Mouse (Mus musculus) brain, adult 2 months (tissue): Measurements from ENCODE around the gene Npc1l1.

Experiments used
- DNase-seq: peaks from one replicate; pipeline ENCODE4 v3.0.0; 2011; ENCODE audit warnings: low read depth, low spot score

Gene Npc1l1

DNA sequence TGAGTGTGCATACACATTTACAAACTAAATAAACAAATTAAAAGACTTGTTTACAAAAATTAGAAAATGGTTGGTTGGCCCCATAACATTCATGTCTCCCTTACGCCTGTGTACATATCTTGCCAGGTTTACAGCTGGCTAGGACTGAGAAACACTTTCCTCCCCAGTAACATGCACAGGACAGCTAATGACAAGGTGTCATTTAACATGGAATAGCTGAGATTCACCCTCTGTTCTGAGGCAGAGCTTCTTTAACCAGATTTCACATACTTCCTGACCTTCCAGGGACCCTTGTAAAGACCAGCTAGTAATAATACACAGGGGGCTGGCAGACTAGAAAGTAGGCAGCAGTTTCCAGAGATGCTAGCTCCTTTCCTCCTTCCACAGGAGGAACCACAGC, 21.8 kb downstream of the Npc1l1 start:
- DNase-seq = no peak

DNA sequence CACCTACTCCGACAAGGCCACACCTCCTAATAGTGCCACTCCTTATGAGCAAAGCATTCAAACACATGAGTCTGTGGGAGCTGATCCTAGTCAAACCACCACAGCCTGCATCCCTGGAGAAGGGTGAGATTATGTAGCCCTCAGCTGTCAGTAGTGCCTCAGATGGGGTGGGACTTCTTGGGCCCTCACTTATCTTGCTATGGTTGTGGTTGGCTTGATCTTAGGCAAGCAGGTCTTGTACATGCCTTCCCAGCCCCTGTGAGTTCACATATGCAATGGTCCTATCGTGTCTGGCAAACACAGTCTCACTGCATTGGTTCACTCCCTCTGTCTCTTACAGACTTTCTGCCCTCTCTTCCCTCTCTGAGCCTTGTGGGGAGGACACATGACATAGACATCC, 22.9 kb downstream of the Npc1l1 start:
- DNase-seq = no peak

DNA sequence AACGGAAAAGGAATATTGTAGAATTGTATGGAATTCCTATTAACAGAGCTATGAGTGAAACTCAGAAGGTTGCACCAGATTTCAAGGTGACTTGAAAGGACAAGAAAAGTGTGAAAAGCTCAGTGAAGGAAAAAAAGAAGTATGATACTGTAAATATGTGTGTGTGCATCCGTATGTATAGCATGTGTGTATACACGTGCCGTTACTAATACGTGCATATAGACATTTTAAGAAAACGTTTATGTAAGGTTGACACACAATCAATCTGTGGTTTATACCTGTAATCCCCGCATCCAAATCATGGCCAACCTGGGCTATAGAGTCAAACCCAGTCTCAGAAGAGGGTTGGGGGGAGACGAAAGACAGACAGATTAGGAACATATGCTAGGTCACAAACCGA, 29.4 kb downstream of the Npc1l1 start:
- no peak for DNase-seq

DNA sequence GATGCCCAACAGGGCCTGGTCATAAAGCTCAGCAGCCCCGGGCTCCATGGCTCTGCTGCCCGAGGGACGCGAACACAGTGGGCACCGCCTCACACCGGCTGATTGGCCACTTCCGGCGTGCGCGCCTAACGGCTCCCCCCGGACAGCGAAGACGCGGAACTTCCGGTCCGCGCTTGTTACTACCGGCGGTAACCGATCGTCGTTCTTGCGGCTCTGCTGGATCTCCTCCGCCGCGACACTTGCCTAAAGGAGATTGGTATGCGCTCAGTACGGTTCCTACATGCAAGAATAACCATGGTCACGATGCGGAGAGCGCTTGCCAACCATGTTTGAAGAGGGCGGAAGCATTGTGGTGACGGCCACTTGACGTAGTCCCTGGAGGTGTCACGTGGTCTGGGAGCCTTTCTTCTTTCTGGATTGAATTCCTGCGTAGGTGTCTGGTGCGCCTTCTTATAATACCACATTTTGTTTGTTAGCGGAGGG, 29.8 kb downstream of the Npc1l1 start, which contains the start of gene Nudcd3:
Gene Nudcd3 (minus strand): TSS at position 329 of the 483 bp plus-strand sequence.
- DNase-seq = peak; percentile 98

DNA sequence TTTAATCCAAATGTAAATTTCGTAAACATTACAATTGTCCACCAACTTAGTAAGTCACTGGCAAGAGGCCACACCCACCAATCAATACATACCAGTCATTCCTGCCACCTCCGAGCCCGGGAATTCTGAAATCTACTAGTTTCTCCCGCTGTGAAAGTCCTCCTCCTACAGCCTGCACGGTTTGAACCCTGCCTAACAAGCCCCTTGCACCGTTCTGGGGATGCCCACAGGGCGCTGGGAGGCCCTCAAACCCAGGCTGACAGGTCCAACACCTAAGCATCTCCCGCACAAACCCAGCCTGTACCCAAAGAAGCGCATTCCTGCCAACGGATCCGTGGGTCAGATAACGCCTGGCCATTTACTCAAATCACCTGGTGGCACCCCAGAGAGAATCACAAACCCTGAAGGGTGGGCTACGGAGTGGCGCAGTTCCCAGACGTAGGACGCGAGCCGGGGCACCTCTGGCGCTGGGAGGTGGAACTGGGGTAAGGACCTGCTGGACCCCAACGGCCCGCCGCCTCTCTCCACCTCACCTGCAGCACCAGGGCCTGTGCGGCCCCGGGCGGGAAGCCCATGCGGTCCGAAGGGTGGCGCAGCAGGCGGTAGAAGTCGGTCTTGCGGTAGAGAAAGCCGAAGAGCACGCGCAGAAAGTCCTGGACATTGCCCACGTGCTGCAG, 30.4 kb downstream of the Npc1l1 start, which contains the start of gene A730071L15Rik:
Gene A730071L15Rik (plus strand): TSS at position 620 of the 677 bp plus-strand sequence.
- no peak for DNase-seq

DNA sequence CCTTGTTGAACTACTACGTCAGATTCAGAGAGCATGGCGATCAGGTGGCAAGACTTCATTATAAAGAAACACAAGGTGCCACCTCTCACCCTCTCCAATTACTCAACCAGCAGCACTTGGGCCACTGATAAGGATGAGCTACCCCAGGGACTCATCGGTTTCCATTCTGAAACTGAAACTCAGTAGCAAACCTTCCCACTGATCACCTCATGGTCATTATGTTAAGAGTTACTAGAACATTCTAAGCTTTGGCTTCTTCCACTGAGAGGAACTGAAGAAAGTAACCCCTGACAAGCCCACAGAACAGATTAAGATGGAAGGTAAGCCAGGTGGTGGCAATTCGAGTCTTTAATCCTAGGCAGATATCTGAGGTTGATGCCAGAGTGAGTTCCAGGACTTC, 31.5 kb downstream of the Npc1l1 start:
- DNase-seq = no peak

DNA sequence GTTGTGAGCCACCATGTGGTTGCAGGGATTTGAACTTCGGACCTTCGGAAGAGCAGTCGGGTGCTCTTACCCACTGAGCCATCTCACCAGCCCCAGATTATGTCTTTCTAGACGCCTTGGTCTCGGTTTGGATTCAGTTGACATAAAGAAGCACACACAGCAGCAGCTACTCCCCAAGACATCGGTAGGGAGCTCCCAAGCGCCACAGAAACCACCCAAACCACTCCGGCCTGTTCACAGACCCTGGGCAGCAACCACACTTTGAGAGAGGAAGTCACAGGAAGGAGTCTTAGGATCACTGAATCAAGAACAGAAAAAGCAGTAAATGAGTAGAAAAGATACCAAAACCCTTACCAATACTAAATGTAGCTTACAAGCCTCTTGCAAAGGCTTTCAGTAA, 33.2 kb downstream of the Npc1l1 start:
- no peak for DNase-seq

DNA sequence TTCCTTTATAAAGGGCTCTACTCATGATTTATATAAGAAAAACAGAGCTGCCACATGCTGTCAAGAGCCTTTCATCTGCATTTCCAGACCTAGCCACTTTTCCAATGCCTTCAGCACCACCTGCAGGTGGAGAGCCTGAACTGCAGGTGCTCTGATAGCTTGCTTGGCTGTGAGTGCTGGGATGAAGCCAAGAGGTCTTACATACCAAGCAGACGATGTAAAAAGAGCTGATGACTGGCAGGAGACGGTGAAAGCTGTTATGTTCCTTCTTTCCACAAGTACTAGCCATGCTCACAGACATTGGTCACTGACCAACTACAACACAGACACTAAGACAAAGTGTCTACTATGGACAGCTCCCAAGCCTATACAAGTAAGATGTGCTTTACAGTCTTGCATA, 42.1 kb downstream of the Npc1l1 start:
- peak; percentile 98 for DNase-seq

DNA sequence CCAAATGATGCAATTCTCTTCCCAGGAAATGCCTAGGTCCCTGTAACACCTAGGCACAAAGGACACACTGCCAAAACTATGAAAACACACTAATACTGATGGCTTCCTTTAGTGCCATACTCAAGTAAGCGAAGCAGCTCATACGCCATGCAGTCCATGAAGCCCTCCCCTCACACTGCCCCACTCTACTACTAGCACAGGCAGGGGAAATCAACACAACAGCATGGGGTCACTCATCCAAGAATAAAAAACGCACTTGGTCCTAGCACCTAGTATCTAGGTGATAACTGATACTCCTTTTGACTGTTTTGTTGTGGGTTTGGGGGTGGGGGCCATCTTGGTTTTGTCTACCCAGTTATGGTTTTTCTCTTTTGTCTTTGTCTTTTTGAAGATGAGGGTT, 42.5 kb downstream of the Npc1l1 start:
- no peak for DNase-seq

DNA sequence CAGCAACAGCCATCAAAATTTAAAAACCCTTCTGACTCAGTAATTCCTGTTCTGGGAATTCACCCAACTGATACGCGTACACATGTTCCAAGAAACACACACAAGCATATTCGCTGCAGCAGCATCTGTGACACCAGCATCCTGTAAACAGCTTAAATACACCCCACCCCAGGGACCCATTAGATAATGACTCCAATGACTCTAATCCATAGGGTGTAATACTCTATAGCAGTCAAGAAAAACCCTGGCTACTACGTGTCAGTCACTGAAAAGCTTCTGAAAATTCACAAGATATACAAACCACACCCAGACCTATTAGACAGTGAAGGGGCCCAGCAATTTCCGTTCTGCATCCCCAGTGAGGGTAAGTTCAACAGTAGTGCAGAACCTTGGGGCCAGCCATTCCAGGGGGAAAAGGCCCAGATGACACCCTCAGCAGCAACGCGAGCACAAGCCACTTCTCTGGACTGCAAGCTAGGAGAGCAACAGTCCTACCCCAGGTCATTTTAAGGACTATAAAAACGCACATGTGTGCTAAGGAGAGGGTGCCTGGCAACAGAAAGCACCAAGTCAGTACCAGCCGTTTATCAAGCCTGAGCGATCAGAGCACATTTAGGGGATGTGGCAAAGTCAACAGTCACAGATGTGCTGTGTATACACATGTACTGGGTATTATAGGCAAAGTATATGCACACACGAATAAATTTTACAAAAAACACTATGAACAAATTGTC, 45.6 kb downstream of the Npc1l1 start:
- DNase-seq = peak; percentile 46

DNA sequence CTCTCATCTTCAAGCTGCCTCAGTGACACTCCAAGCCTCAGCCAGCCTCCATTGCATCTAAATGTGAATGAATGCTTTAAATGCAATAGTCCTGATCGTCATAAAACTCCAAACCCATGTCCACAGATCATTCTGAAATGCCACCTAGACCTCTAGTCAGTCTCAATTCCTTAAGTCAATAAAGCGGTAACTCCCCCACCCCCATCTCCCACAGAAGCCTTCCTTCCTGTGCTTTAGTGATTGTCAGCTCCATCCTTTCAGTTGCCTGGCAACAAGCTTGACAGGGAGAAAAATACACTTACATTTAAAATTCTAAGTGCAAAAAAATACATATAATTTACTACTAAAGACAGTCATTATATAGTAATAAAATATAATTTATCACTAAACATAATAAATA, 46.7 kb downstream of the Npc1l1 start:
- no peak for DNase-seq

DNA sequence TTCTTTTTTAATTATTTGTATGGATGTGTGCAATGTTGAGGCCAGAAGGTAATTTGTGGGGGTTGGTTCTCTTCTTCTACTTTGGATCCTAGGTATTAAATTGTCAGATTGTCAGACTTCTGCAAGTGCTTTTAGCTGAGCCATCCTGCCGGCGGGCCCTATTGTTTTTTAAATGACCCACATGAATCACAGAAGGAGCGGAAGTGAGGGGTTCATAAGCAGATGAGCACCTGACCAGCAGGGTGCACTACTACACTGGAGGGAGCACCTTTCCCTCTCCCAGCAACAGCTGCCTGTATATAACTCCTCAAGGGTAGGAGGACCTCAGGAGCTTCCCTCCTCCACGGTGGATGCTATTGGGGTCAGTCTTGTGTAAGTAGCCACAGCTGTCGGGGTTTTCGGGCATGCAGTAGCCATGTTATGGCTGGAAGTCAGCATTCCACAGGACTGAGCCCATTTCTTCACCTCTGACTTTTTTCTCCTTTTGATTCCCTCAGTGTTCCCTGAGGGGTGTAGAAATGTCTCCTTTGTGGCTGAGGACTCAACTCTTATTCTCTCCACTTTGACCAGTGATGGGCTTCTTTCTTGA, 49.0 kb downstream of the Npc1l1 start:
- no peak for DNase-seq

DNA sequence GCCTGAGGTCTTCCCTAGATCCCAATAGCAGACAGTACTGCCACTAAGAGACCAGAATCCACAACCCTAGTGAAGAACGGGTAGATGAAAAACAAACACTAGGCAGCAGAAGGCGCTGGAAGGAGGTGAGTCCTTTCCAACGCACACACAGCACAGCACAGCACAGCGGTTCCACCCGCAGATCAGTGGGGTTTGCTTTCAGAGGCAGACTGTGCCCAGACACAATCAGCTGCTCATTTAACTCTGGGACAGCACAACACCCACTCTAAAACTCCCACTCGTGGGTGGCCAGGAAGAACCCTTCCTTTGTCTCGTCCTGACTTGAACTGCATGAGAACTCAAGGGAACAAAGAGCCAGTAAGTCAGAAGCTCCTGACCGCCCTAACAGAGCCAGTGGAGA, 50.7 kb downstream of the Npc1l1 start:
- peak; percentile 82 for DNase-seq

DNA sequence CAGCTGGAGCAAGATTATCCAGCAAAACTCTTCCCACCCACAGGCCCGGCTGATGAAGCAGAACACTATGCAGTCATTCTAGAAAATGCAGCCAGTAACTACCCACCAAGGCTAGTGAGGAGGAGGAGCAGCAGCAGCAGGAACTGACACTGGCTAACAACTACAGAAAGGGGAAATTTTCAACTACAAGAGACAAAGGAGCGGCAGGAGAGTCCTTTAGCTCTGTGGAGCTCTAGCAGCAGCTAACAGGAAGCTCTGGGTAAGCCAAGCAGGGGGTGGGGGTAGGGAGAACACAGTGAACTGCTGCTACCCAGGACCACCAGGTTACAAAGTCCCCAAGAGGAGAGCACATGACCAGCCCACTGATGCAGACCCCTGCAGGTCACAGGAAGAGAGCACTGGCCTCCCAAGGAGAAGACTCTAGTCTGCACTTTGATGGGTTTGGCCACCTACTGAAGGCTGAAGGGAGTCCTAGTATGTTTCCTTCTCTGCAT, 51.2 kb downstream of the Npc1l1 start:
- DNase-seq = peak; percentile 86

DNA sequence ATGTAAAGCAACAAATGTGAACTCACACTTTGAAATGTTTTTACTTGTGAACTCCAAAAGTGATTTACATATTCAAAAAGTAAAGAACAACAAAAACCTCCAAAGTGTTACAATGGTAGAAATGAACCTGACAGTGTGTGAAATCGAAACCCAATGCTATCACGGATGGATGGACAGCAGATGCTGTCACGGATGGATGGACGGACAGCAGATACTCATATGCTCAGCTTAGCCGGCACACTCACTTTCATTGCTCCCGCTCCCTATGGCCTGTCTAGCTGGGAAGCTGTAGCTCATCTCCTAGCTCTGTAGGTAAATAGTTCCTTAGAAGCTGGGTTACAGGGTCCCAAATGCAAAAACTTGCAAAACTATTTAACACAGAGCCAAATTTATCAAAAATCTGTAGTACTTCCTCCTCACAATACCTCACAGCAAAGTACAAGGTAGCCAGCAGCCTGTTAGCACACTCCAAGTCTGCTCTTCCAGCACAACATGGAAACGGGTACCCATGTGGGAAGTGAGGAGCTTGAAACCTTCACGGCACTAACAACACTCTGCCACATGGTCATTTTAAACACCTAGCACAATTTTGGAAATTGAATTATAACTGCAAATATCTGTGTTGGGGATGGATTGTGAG, 52.0 kb downstream of the Npc1l1 start:
- DNase-seq = no peak

DNA sequence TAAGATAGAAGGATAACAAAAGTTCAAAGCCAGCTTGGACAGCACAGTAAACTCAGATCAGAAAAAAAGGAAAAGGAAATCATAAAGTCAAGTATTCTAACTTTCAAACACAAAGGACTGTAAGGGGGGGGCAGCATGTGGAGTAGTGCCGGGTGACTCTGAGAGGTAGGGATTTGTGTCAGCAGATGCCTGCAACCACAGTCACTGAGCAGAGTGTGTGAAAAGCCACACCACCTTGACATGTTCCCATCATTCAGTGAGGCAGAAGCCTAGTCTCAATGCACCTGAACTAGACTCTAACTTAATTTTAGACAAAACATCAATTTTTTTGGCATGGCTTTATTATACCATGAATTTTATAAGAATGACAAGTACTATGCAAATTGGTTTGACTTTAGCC, 54.4 kb downstream of the Npc1l1 start:
- no peak for DNase-seq

DNA sequence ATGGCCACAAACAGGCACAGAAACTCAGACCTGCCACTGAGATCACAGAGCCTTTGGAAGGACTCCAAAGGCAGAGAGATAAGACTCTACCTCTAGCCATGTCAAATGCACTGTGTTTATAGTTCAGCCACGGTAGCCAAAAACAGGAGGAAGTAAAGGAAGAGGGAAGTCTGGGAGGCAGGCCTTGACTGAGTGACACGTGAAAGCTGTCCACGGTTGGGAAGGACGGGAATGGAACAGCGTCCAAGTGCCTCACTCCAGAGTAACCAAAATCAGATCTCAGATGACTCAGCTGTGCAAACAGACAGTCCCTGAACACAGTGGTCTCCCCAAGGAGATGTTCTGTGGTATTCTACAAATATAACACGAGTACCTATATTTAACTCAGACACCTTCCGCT, 55.2 kb downstream of the Npc1l1 start:
- DNase-seq = peak; percentile 84

DNA sequence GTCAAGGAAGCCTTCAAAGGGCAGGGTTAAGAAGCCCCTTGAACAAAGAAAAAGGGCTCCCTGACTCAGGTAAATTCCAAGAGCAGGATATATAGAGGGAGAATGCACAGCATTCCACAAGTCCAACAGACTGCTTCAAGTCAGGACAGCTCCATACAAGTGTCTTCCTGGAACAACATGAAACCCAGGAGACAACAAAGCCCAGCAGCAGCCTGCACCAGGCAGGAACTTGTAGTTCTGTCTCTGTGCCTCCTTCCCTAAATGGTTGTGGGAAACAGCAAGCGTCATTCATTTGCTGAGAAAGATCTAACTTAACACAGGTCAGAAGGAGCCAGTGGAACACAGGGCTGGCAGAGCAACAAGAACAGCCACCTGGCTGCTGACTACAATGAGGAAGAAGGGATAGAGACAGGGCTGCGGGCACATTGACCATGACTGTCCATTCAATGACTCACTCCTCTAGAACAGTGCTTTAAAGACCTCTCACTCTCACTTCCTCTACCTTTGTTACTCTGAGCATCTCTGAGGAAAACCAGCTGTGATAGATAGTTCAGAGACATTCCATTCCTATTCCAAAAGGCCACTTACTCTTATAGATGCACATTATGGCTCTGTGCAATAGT, 60.8 kb downstream of the Npc1l1 start:
- peak; percentile 71 for DNase-seq

DNA sequence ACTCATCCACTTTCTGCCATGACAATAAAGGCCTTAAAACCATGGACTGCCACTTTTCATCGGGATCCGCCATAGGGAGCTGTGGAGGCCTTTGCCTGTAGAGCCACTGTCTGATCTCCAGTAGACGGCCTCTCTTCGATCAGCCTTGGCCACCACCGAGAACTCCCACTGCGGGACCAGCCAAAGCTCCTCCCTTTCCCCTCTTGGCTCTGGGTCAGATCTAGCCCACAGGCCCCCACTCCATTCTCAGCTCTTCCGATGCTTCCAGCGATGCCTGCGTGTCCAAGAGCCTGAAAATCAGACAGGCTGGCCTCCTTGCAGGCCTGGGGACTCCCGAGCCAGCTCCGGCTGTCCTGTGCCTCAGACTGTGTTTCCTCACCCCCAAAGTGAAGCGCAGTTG, 63.6 kb downstream of the Npc1l1 start:
- no peak for DNase-seq

DNA sequence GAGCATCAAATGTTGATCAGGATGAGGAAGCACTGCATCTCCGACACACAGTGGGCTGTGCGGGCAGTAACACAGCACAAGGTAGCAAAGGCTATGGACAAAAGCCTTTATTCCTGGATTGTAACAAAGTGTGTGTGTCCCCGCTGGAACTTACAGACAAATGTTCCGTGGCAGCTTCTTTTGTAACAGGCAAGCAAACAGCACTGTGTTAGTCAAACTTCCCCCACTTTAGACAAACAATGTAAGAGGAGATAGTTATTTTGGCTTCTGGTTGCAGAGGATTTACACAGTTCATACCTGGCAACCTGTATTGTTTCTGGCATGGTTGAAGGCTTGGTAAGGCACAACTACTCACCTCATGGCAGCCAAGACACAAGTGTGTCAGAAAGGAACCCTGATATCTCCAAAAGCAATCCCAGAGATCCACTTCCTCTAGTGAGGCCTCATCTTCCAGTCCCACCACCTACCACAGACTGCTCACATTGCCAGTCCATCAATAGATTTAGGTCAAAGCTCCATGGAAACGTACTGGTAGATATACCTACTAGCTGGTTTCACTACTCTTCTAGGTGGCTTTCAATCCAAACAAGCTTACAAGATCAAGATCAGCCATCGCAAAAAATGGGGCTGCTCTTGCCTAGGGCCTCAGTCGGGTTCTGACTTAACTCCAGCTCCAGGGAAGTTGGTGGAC, 64.4 kb downstream of the Npc1l1 start:
- no peak for DNase-seq

DNA sequence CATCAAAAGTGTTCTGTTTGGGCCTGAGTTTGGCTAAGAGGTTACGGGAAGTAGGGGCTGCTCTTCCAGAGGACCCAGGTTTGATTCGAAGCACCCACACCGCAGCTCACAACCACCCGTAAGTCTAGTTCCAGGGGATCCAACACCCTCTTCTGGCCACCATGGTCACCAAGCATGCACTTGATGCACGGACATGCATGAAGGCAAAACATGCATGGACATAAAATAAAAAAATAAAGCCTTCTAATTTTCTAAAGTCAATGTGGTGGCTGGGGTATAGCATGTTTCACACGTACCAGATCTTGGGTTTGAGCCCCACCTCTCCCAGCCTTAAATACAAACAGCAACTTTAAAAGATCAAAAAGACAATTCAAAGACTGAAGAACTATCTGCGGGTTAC, 65.2 kb downstream of the Npc1l1 start:
- no peak for DNase-seq
